Mouse (Mus musculus) large intestine, adult 2 months (tissue): ENCODE data around the gene Gss. TPM values are rescaled to one million over a fixed set of nuclear protein-coding genes. Genes with fewer than 3 reads are reported as not detected.

Experiments used
- DNase-seq: peaks from one replicate; pipeline ENCODE4 v3.0.0-alpha.2; 2012; ENCODE audit warnings: low read depth, low spot score
- WGBS: fragments of 180-500 bp; shearing (Covaris S2); methylation state at CpG from one replicate; pipeline ENCODE4 v1.1.7; 2018; 5-methylcytosine and 5-hydroxymethylcytosine counted together
- polyA plus RNA-seq: library from polyadenylated mRNA; depleted of rRNA; stranded (reverse); fragments of >200 nt; gene quantifications from 2 replicates; pipeline ENCODE4 v1.2.3, GENCODE M21; 2012; rRNA removed

The Gss gene
- polyA plus RNA-seq, 1 experiment, result 76.2 TPM

- WGBS, result 12% methylated on average over 1 of the region's 1 CpGs
- no peak for DNase-seq
These were observed 68.2 kb downstream of the Gss start for GRCm38 (mm10) chr2:155524378-155524777.

- no peak for DNase-seq
- 71% methylated on average over 5 of the region's 5 CpGs for WGBS
These were observed 68.9 kb downstream of the Gss start for GRCm38 (mm10) chr2:155523706-155524105.

- no peak for DNase-seq
- WGBS, result 10% methylated on average over 18 of the region's 18 CpGs
These were observed 73.9 kb downstream of the Gss start for GRCm38 (mm10) chr2:155518531-155519270.

- DNase-seq, result peak; percentile 94
- 2% methylated on average over 70 of the region's 70 CpGs for WGBS
These were observed 74.9 kb downstream of the Gss start, which contains the start of the genes Acss2 and Ggt7 for GRCm38 (mm10) chr2:155517455-155518423. Gene Acss2, plus strand, starts transcription at chr2:155517948. Gene Ggt7, minus strand, starts transcription at chr2:155518237.

- DNase-seq, result no peak
- 13% methylated on average over 1 of the region's 1 CpGs for WGBS
These were observed 76.7 kb downstream of the Gss start for GRCm38 (mm10) chr2:155515941-155516340.

GRCm38 (mm10) chr2:155514666-155515065, 77.9 kb downstream of the Gss start:
- 3% methylated on average over 23 of the region's 23 CpGs for WGBS
- no peak for DNase-seq

- 73% methylated on average over 5 of the region's 5 CpGs for WGBS
- no peak for DNase-seq
These were observed 79.1 kb downstream of the Gss start for GRCm38 (mm10) chr2:155513543-155513942.

Other genes starting within 250 kb of the Gss start
- 41.5 and 42.2 TPM in 2 replicates for gene Pigu, start 235.4 kb downstream of the Gss start, polyA plus RNA-seq
- gene Trp53inp2, start 211.8 kb downstream of the Gss start, polyA plus RNA-seq, result 59.2 and 83.3 TPM in 2 replicates
- gene Ncoa6, start 118.9 kb downstream of the Gss start, polyA plus RNA-seq, result 12.4 and 38.9 TPM in 2 replicates
- 23.4 and 32.2 TPM in 2 replicates for gene Acss2, start 74.9 kb downstream of the Gss start, polyA plus RNA-seq
- 4.6 and 6.0 TPM in 2 replicates for gene Ggt7, start 74.6 kb downstream of the Gss start, polyA plus RNA-seq
- 0.11 and 0.12 TPM in 2 replicates for gene Myh7b, start 18.4 kb upstream of the Gss start, polyA plus RNA-seq
- gene Trpc4ap, start 99.6 kb upstream of the Gss start, polyA plus RNA-seq, result 96.4 and 119 TPM in 2 replicates
- gene Edem2, start 136.7 kb upstream of the Gss start, polyA plus RNA-seq, result 67.4 and 77.2 TPM in 2 replicates
- gene Gm17581, start 143.1 kb upstream of the Gss start, polyA plus RNA-seq, result not detected in 2 replicates
- gene Procr, start 158.3 kb upstream of the Gss start, polyA plus RNA-seq, result 7.9 and 10.1 TPM in 2 replicates
- 0.33 and 1.7 TPM in 2 replicates for gene Mmp24, start 182.5 kb upstream of the Gss start, polyA plus RNA-seq
- gene BC029722, start 226.6 kb upstream of the Gss start, polyA plus RNA-seq, result 19.0 and 22.9 TPM in 2 replicates
- gene Eif6, start 234.1 kb upstream of the Gss start, polyA plus RNA-seq, result 288 and 346 TPM in 2 replicates
- 0.97 and 1.7 TPM in 2 replicates for gene Fam83c, start 242.0 kb upstream of the Gss start, polyA plus RNA-seq